Mouse (Mus musculus) forebrain, embryonic 13.5 days (tissue): ENCODE measurements around the gene Rap2c. TPM values are rescaled to one million over a fixed set of nuclear protein-coding genes. Genes with fewer than 3 reads are reported as not detected.

Experiments used
- ATAC-seq: fragments of 200-750 bp; cut with Nextera tagmentation; 2 replicates; pipeline ENCODE4 v1.8.0; 2017
- H3K27ac ChIP-seq: fragments of 300-500 bp; sonication (generic); 2 replicates; pipeline ENCODE4 v1.5.1; 2015; ENCODE audit warnings: inconsistent platforms, mild to moderate bottlenecking, moderate library complexity
- H3K27me3 ChIP-seq: fragments of 300-500 bp; sonication (generic); 2 replicates; pipeline ENCODE4 v1.6.1; 2015; ENCODE audit warnings: mild to moderate bottlenecking, inconsistent platforms
- H3K36me3 ChIP-seq: fragments of 300-500 bp; sonication (generic); 2 replicates; pipeline ENCODE4 v1.6.1; 2015; ENCODE audit warnings: mild to moderate bottlenecking, inconsistent platforms; ENCODE audit not compliant: poor library complexity, severe bottlenecking
- H3K4me1 ChIP-seq: fragments of 300-500 bp; sonication (generic); 2 replicates; pipeline ENCODE4 v1.6.1; 2015; ENCODE audit warnings: inconsistent platforms
- H3K4me2 ChIP-seq: fragments of 300-500 bp; sonication (generic); 2 replicates; pipeline ENCODE4 v1.6.1; 2015; ENCODE audit warnings: inconsistent platforms, mild to moderate bottlenecking, moderate library complexity
- H3K4me3 ChIP-seq: fragments of 300-500 bp; sonication (generic); 2 replicates; pipeline ENCODE4 v1.5.1; 2015; ENCODE audit warnings: mild to moderate bottlenecking, inconsistent platforms
- H3K9ac ChIP-seq: fragments of 300-500 bp; sonication (generic); 2 replicates; pipeline ENCODE4 v1.6.1; 2015; ENCODE audit warnings: mild to moderate bottlenecking, inconsistent platforms
- H3K9me3 ChIP-seq: fragments of 300-500 bp; sonication (generic); replicated peaks from 2 replicates; pipeline ENCODE4 v1.6.1; 2016; ENCODE audit warnings: inconsistent platforms
- WGBS: fragments of 180-500 bp; shearing (Covaris S2); methylation state at CpG from one replicate; pipeline ENCODE4 v1.1.7; 2015; 5-methylcytosine and 5-hydroxymethylcytosine counted together
- polyA plus RNA-seq: library from polyadenylated mRNA; unstranded; fragments of >200 nt; fragmentation: Nextera tagmentation; extraction: Ambion mirVana; gene quantifications from 2 replicates; pipeline ENCODE4 v1.2.1, GENCODE M21; 2015

Rap2c gene
- polyA plus RNA-seq: 14.6 and 16.4 TPM in 2 replicates

GRCm38 (mm10) chrX:51017851-51018785 lies at the start of gene Rap2c:
Gene Rap2c, minus strand, starts transcription at chrX:51018018.
- Histone ChIP-seq H3K9me3 (no peaks in the 10 kb centered on the region), H3K4me2 (peak within 1 kb of the TSS; percentile 62), H3K27ac (peak within 1 kb of the TSS; percentile 89), H3K9ac (peak within 1 kb of the TSS; percentile 78), H3K4me1 (peaks cover 4% of the 10 kb centered on the region; the same call in 1 of the 2 replicates), H3K36me3 (peaks cover 12% of the 10 kb centered on the region; the same call in 1 of the 2 replicates), H3K4me3 (peak within 1 kb of the TSS; percentile 53), H3K27me3 (no peaks in the 10 kb centered on the region)
- ATAC-seq: peak; percentile 78
- WGBS: 10% methylated on average over 17 of the region's 92 CpGs

- Histone ChIP-seq H3K4me2 (no peak overlapping the region), H3K27me3 (no peaks in the 10 kb centered on the region), H3K36me3 (no peaks in the 10 kb centered on the region), H3K9ac (no peak overlapping the region), H3K27ac (no peak overlapping the region), H3K9me3 (no peaks in the 10 kb centered on the region), H3K4me3 (no peak overlapping the region), H3K4me1 (no peaks in the 10 kb centered on the region)
- no peak for ATAC-seq
- 67% methylated on average over 11 of the region's 11 CpGs for WGBS
Observed at GRCm38 (mm10) chrX:51066539-51067286, 48.9 kb upstream of the Rap2c start.

- WGBS: 24% methylated on average over 6 of the region's 6 CpGs
- Histone ChIP-seq H3K4me2 (no peak overlapping the region), H3K4me1 (no peaks in the 10 kb centered on the region), H3K9me3 (no peaks in the 10 kb centered on the region), H3K4me3 (no peak overlapping the region), H3K36me3 (no peaks in the 10 kb centered on the region), H3K27ac (no peak overlapping the region), H3K27me3 (no peaks in the 10 kb centered on the region), H3K9ac (no peak overlapping the region)
- 0 out of 2 replicates have a peak, but pooled peaks have one; percentile 61 for ATAC-seq
Observed at GRCm38 (mm10) chrX:51065773-51066172, 48.0 kb upstream of the Rap2c start.

- H3K9me3 ChIP-seq: no peaks in the 10 kb centered on the region
- WGBS: 60% methylated on average over 6 of the region's 6 CpGs
- H3K27me3 ChIP-seq: no peaks in the 10 kb centered on the region
- no peak overlapping the region for H3K9ac ChIP-seq
- no peak for ATAC-seq
- H3K4me3 ChIP-seq: no peak overlapping the region
- no peak overlapping the region for H3K4me2 ChIP-seq
- no peaks in the 10 kb centered on the region for H3K36me3 ChIP-seq
- H3K27ac ChIP-seq: no peak overlapping the region
- no peaks in the 10 kb centered on the region for H3K4me1 ChIP-seq
Observed at GRCm38 (mm10) chrX:51065158-51065664, 47.4 kb upstream of the Rap2c start.

- Histone ChIP-seq H3K27ac (no peak overlapping the region), H3K9me3 (no peaks in the 10 kb centered on the region), H3K27me3 (no peaks in the 10 kb centered on the region), H3K36me3 (no peaks in the 10 kb centered on the region), H3K4me2 (no peak overlapping the region), H3K4me1 (no peaks in the 10 kb centered on the region), H3K9ac (no peak overlapping the region), H3K4me3 (no peak overlapping the region)
- WGBS: 63% methylated on average over 4 of the region's 4 CpGs
- ATAC-seq: no peak
Observed at GRCm38 (mm10) chrX:51060220-51060619, 42.4 kb upstream of the Rap2c start.

- ATAC-seq: no peak
- no peaks in the 10 kb centered on the region for H3K9me3 ChIP-seq
Observed at GRCm38 (mm10) chrX:51058741-51059140, 40.9 kb upstream of the Rap2c start.

GRCm38 (mm10) chrX:51058317-51058716 lies 40.5 kb upstream of the Rap2c start:
- no peak overlapping the region for H3K4me2 ChIP-seq
- ATAC-seq: no peak
- no peak overlapping the region for H3K27ac ChIP-seq
- WGBS: 85% methylated on average over 5 of the region's 5 CpGs
- H3K4me1 ChIP-seq: no peaks in the 10 kb centered on the region
- no peaks in the 10 kb centered on the region for H3K27me3 ChIP-seq
- no peaks in the 10 kb centered on the region for H3K36me3 ChIP-seq
- H3K9ac ChIP-seq: no peak overlapping the region
- no peak overlapping the region for H3K4me3 ChIP-seq
- H3K9me3 ChIP-seq: no peaks in the 10 kb centered on the region

More at GRCm38 (mm10) chrX:51058741-51059140, 40.9 kb upstream of the Rap2c start:
- no peaks in the 10 kb centered on the region for H3K27me3 ChIP-seq
- 82% methylated on average over 4 of the region's 4 CpGs for WGBS
- H3K36me3 ChIP-seq: no peaks in the 10 kb centered on the region
- H3K27ac ChIP-seq: no peak overlapping the region
- no peak overlapping the region for H3K9ac ChIP-seq
- no peak overlapping the region for H3K4me2 ChIP-seq
- no peak overlapping the region for H3K4me3 ChIP-seq
- H3K4me1 ChIP-seq: no peaks in the 10 kb centered on the region

GRCm38 (mm10) chrX:51051680-51052461 lies 34.1 kb upstream of the Rap2c start:
- ATAC-seq: no peak
- WGBS: 70% methylated on average over 3 of the region's 3 CpGs
- Histone ChIP-seq H3K4me2 (no peak overlapping the region), H3K36me3 (no peaks in the 10 kb centered on the region), H3K9ac (no peak overlapping the region), H3K27me3 (no peaks in the 10 kb centered on the region), H3K4me3 (no peak overlapping the region), H3K27ac (no peak overlapping the region), H3K4me1 (no peaks in the 10 kb centered on the region), H3K9me3 (no peaks in the 10 kb centered on the region)

GRCm38 (mm10) chrX:51035678-51036209 lies 17.9 kb upstream of the Rap2c start:
- H3K9me3 ChIP-seq: no peaks in the 10 kb centered on the region
- ATAC-seq: no peak
- H3K36me3 ChIP-seq: no peaks in the 10 kb centered on the region
- no peak overlapping the region for H3K9ac ChIP-seq
- WGBS: 22% methylated on average over 7 of the region's 7 CpGs
- no peak overlapping the region for H3K4me3 ChIP-seq
- H3K4me1 ChIP-seq: peaks cover 8% of the 10 kb centered on the region; the same call in 1 of the 2 replicates
- no peak overlapping the region for H3K27ac ChIP-seq
- no peak overlapping the region for H3K4me2 ChIP-seq
- H3K27me3 ChIP-seq: no peaks in the 10 kb centered on the region

GRCm38 (mm10) chrX:51019884-51020283 lies 2.1 kb upstream of the Rap2c start:
- 37% methylated on average over 2 of the region's 2 CpGs for WGBS
- H3K4me3 ChIP-seq: no peak overlapping the region
- H3K9ac ChIP-seq: no peak overlapping the region
- no peaks in the 10 kb centered on the region for H3K27me3 ChIP-seq
- no peak for ATAC-seq
- H3K4me1 ChIP-seq: peaks cover 4% of the 10 kb centered on the region; the same call in 1 of the 2 replicates
- H3K36me3 ChIP-seq: no peaks in the 10 kb centered on the region
- H3K27ac ChIP-seq: no peak overlapping the region
- no peaks in the 10 kb centered on the region for H3K9me3 ChIP-seq
- H3K4me2 ChIP-seq: no peak overlapping the region

- peaks cover 4% of the 10 kb centered on the region; the same call in 1 of the 2 replicates for H3K4me1 ChIP-seq
- no peaks in the 10 kb centered on the region for H3K9me3 ChIP-seq
- peak; percentile 93 for ATAC-seq
- peak overlapping the region; percentile 53 for H3K4me3 ChIP-seq
- peak overlapping the region; percentile 62 for H3K4me2 ChIP-seq
- peaks cover 8% of the 10 kb centered on the region; the same call in 1 of the 2 replicates for H3K36me3 ChIP-seq
- H3K27ac ChIP-seq: peak overlapping the region; percentile 89
- 18% methylated on average over 18 of the region's 32 CpGs for WGBS
- H3K27me3 ChIP-seq: no peaks in the 10 kb centered on the region
- H3K9ac ChIP-seq: peak overlapping the region; percentile 78
Observed at GRCm38 (mm10) chrX:51018786-51019179, 965 bp upstream of the Rap2c start.
